Mouse (Mus musculus) hindbrain, embryonic 13.5 days (tissue): ENCODE measurements around the gene Klhdc10. TPM values are rescaled to one million over a fixed set of nuclear protein-coding genes. Genes with fewer than 3 reads are reported as not detected.

Experiments used
- ATAC-seq: fragments of 200-750 bp; cut with Nextera tagmentation; 2 replicates; pipeline ENCODE4 v1.8.0; 2017; ENCODE audit warnings: moderate TSS enrichment; ENCODE audit not compliant: low FRiP score
- H3K27ac ChIP-seq: fragments of 300-500 bp; sonication (generic); 2 replicates; pipeline ENCODE4 v1.5.1; 2015; ENCODE audit warnings: inconsistent platforms, mild to moderate bottlenecking, moderate library complexity
- H3K27me3 ChIP-seq: fragments of 300-500 bp; sonication (generic); 2 replicates; pipeline ENCODE4 v1.6.1; 2015; ENCODE audit warnings: mild to moderate bottlenecking, inconsistent platforms
- H3K36me3 ChIP-seq: fragments of 300-500 bp; sonication (generic); 2 replicates; pipeline ENCODE4 v1.6.1; 2015; ENCODE audit warnings: mild to moderate bottlenecking, inconsistent platforms
- H3K4me1 ChIP-seq: fragments of 300-500 bp; sonication (generic); replicated peaks from 2 replicates; pipeline ENCODE4 v1.6.1; 2015; ENCODE audit warnings: inconsistent platforms
- H3K4me2 ChIP-seq: fragments of 300-500 bp; sonication (generic); 2 replicates; pipeline ENCODE4 v1.6.1; 2015; ENCODE audit warnings: inconsistent platforms, mild to moderate bottlenecking, moderate library complexity
- H3K4me3 ChIP-seq: fragments of 300-500 bp; sonication (generic); 2 replicates; pipeline ENCODE4 v1.5.1; 2015; ENCODE audit warnings: mild to moderate bottlenecking, inconsistent platforms
- H3K9ac ChIP-seq: fragments of 300-500 bp; sonication (generic); 2 replicates; pipeline ENCODE4 v1.6.1; 2015; ENCODE audit warnings: mild to moderate bottlenecking, inconsistent platforms
- H3K9me3 ChIP-seq: fragments of 300-500 bp; sonication (generic); 2 replicates; pipeline ENCODE4 v1.6.1; 2016; ENCODE audit warnings: inconsistent platforms
- WGBS: fragments of 180-500 bp; shearing (Covaris S2); methylation state at CpG from one replicate; pipeline ENCODE4 v1.1.7; 2015; 5-methylcytosine and 5-hydroxymethylcytosine counted together
- polyA plus RNA-seq: library from polyadenylated mRNA; unstranded; fragments of >200 nt; fragmentation: Nextera tagmentation; extraction: Ambion mirVana; gene quantifications from 2 replicates; pipeline ENCODE4 v1.2.1, GENCODE M21; 2015

The Klhdc10 gene
- polyA plus RNA-seq, 1 experiment from 2014 or later, result 32.9 TPM

DNA sequence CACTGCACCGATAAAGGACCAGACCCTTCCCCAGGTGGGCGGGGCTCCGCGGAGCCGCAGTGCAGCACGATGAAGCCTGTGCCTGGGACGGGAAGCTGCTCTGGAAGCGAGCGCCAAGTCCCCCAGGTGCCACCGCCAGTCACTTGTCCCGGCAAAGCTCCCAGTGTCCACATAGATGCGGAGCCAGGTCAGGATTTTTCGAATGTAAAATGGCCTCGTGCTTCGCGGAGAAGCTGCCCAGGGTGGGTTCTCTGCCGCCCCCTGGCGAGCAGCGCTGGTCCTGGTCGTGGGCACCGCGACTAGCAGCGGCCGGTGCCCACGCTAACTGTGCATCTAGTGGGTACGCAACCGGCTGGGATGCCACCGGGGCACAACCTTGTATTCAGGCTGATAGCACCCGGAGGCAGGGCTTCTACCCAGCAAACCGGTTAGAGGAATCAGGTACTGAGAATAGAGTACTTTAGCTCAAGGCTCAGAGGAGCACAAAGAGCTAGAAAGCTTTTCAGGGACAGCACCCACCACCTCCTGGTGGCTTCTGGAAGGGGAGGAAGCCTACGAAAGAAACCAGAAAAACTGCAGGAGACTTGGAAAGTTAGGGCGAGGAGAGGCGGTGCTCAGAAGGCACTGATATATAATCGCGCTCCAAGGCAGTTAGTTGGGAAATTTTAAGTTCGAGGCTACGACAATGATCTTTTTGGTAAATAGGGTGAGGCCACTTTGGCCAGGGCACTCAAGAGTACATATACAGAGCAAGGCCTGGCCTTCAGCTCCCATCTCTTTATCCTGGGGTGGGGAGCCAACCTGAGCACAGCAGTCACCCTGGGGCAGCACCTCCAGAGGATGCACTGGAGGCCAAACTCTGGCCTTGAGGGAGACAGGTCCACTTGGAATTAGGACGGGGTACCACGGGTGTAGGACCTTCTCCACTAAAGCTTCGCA lies 58.4 kb downstream of the Klhdc10 start:
- peaks cover 38% of the 10 kb centered on the region for H3K4me1 ChIP-seq
- H3K27me3 ChIP-seq, result no peaks in the 10 kb centered on the region
- H3K4me2 ChIP-seq, result peak overlapping the region; percentile 63
- ATAC-seq, result peak; percentile 40
- peak overlapping the region; percentile 98 for H3K27ac ChIP-seq
- peak overlapping the region; percentile 75 for H3K9ac ChIP-seq
- H3K9me3 ChIP-seq, result no peaks in the 10 kb centered on the region
- H3K4me3 ChIP-seq, result peak overlapping the region; percentile 44
- WGBS, result 7% methylated on average over 40 of the region's 40 CpGs
- peaks cover 6% of the 10 kb centered on the region for H3K36me3 ChIP-seq

DNA sequence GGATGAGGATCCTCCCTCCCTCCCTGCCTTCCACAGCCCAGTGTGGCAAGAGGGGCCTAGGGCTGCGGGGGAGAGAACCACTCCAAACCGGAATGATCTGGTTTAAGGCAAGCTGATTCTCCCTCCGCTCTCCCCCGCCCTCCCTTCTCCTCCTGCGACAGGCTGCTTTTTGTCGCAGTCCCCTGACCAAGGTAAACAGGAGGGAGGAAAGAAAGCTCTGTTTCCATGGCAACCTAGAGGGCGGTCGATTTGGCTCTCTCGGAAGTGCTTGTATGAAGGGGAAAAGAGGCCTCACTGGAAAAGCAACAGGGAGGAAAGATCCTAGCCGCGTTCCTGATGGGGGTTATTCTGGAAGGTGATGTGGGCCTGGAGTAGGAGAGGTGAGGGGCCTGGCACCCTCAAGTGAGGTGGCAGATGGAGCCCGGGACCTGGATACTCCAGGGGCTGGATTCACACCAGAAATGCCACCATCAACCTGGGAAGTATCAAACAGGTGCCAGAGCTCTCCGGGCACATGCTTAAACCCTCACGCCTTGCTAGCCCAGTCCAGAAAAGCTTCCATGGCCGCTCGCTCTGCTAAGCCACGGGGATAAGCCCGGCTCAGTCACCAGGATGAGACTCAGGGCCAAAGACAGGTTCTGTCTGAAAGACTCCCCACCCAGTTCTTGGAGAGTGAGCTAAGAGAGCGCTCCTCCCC lies 59.2 kb downstream of the Klhdc10 start:
- 14% methylated on average over 19 of the region's 19 CpGs for WGBS
- Histone ChIP-seq H3K4me2 (peak overlapping the region; percentile 63), H3K4me3 (peak overlapping the region; percentile 5; the same call in 1 of the 2 replicates)

DNA sequence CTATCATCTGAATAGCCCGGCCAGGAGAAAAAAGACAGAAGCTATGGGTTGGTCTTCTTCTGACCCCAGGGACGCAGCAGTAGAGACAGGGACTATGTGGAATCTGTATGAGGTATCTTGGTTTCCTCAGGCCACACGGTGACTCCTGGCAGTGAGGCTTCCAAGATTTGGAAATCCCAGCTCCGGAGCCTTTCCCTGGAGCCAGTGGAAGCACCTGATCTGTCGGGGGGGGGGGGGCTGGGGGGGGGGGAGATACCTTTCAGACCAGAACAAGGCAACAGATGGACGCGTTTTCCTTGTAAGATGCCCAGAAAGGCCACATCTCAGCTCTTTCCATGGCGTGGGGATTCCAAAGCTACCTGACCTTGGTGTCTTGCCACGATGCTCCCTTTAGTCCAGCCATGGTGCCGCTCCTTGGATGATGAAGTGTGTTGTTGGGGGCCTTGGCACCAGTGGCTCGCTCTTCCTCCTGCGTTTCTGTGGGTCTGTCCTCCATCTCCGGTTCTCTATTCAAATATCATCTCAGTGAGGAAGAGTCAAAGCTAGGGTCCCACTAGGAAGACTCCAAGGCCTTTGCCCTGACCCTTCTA lies 60.2 kb downstream of the Klhdc10 start:
- Histone ChIP-seq H3K9me3 (no peaks in the 10 kb centered on the region), H3K27me3 (no peaks in the 10 kb centered on the region), H3K36me3 (no peaks in the 10 kb centered on the region), H3K9ac (0 out of 2 replicates have a peak overlapping the region, but pooled peaks have one; percentile 75), H3K27ac (peak overlapping the region; percentile 98), H3K4me2 (no peak overlapping the region), H3K4me3 (no peak overlapping the region), H3K4me1 (peaks cover 38% of the 10 kb centered on the region)
- WGBS, result 96% methylated on average over 11 of the region's 13 CpGs
- ATAC-seq, result no peak

More for the DNA sequence above, 59.2 kb downstream of the Klhdc10 start:
- ATAC-seq, result peak; percentile 94
- H3K36me3 ChIP-seq, result no peaks in the 10 kb centered on the region
- no peaks in the 10 kb centered on the region for H3K9me3 ChIP-seq
- peaks cover 38% of the 10 kb centered on the region for H3K4me1 ChIP-seq
- H3K27me3 ChIP-seq, result no peaks in the 10 kb centered on the region
- peak overlapping the region; percentile 98 for H3K27ac ChIP-seq
- H3K9ac ChIP-seq, result peak overlapping the region; percentile 75

DNA sequence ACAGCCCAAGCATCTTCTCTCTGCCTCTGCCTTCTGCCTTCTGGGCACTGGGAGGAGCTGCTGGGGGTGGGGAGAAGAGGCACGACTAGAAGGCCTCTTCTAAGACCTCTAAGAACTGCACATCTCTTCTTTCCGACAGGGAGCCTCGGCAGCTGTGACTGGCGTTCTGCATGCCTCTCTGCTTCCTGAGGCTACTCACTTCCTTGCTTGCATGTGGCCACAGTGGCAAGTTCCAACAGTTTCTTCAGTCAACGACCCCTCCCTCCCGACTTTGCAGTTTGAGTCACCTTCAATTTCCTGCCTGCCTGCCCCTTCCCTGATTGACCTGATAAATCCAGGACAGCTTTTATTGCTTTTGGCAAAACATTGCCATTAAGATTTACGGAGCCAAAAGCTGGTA lies 61.2 kb downstream of the Klhdc10 start:
- Histone ChIP-seq H3K4me2 (no peak overlapping the region), H3K4me1 (peaks cover 40% of the 10 kb centered on the region), H3K27ac (no peak overlapping the region), H3K9me3 (no peaks in the 10 kb centered on the region), H3K9ac (no peak overlapping the region), H3K27me3 (no peaks in the 10 kb centered on the region), H3K36me3 (no peaks in the 10 kb centered on the region), H3K4me3 (no peak overlapping the region)
- 46% methylated on average over 7 of the region's 7 CpGs for WGBS
- no peak for ATAC-seq

DNA sequence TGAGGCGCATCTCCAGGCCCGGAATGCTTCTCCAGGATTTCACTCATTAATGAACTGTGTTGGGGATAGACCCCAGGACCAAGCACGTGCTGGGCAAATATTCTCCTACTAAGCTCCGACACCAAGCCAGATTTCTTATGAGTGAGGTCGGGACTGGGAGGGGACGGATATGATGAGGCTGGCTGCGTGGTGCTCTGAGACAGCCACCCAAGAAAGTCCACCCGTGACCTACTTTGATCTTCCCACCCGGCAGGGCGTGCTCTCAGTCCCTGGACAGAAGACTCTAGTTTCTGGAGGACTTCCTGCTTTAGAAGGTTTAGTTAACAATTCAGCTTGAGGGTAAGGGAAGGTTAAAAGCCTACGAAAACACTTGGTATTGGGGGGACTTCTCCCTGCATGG lies 63.9 kb downstream of the Klhdc10 start:
- Histone ChIP-seq H3K27ac (no peak overlapping the region), H3K4me2 (no peak overlapping the region), H3K4me3 (no peak overlapping the region), H3K27me3 (no peaks in the 10 kb centered on the region), H3K4me1 (peaks cover 38% of the 10 kb centered on the region), H3K9ac (no peak overlapping the region), H3K9me3 (no peaks in the 10 kb centered on the region), H3K36me3 (no peaks in the 10 kb centered on the region)
- WGBS, result 87% methylated on average over 11 of the region's 11 CpGs
- ATAC-seq, result no peak

DNA sequence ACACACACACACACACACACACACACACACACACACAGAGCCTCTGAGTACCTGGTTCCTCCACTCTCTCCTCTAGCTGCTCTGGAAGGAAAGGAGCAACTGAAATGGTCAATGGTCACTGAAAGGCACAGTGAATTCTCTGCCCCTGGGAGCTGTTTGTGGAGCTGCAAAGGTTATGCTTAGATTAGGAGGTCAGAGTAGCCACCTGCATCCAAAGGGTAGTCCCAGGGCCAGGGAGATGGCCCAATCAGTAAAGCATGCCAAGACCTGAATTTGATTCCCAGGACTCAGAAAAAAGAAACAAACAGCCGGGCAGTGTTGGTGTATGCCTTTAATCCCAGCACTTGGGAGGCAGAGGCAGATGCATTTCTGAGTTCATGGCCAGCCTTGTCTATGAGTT lies 66.4 kb downstream of the Klhdc10 start:
- Histone ChIP-seq H3K27ac (no peak overlapping the region), H3K4me1 (peaks cover 19% of the 10 kb centered on the region)
- ATAC-seq, result no peak

DNA sequence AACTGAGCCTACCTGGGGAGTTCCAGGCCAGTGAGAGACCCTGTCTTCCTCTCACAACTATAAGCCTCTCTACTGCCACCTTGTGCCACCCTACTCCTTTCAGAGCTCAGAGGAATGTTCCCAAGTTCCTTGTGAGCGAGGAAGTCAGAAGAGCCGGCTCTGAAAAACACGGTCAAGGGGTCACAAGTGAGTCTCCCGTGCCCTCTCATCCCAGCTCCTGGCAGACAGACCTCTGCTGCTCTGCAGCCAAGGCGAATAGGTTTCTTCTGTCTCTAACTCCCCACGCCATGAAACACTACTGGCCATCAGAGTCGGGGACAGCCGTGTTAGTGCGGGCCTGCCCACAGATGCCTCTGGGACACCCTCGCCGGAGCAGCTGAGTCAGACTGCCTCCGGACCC lies 67.0 kb downstream of the Klhdc10 start:
- H3K27ac ChIP-seq, result peak overlapping the region; percentile 27; the same call in 1 of the 2 replicates
- no peak for ATAC-seq
- no peak overlapping the region for H3K4me2 ChIP-seq
- no peaks in the 10 kb centered on the region for H3K36me3 ChIP-seq
- no peak overlapping the region for H3K4me3 ChIP-seq
- 56% methylated on average over 12 of the region's 12 CpGs for WGBS
- H3K9ac ChIP-seq, result no peak overlapping the region
- no peaks in the 10 kb centered on the region for H3K27me3 ChIP-seq
- H3K4me1 ChIP-seq, result peaks cover 19% of the 10 kb centered on the region
- no peaks in the 10 kb centered on the region for H3K9me3 ChIP-seq

More for the DNA sequence above, 66.4 kb downstream of the Klhdc10 start:
- 97% methylated on average over 1 of the region's 1 CpGs for WGBS
- Histone ChIP-seq H3K9ac (no peak overlapping the region), H3K9me3 (no peaks in the 10 kb centered on the region), H3K27me3 (no peaks in the 10 kb centered on the region), H3K4me3 (no peak overlapping the region), H3K4me2 (no peak overlapping the region), H3K36me3 (no peaks in the 10 kb centered on the region)

DNA sequence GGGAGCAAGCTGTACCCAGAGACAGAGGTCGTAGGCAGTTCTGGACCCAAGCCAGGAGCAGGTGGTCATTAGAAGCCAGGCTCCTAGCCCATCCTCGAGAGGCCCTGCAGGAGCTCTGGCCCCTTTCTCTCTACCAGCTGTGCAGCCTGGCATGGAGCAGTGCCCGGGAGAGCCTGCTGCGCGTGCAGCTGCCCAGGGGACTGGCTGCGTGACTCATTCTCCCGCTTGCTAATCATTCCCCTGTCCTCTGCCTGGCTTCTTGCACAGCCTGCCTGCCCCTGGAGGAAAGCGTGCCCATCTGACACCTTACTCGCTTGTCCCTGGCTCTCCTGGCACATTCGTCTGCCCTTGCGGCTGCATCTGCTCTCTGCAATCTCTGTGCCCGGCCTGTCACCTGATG lies 67.7 kb downstream of the Klhdc10 start:
- no peak overlapping the region for H3K4me2 ChIP-seq
- 0 out of 2 replicates have a peak overlapping the region, but pooled peaks have one; percentile 19 for H3K9ac ChIP-seq
- peak; percentile 67 for ATAC-seq
- H3K27ac ChIP-seq, result peak overlapping the region; percentile 27; the same call in 1 of the 2 replicates
- no peak overlapping the region for H3K4me3 ChIP-seq
- WGBS, result 61% methylated on average over 12 of the region's 12 CpGs
- no peaks in the 10 kb centered on the region for H3K36me3 ChIP-seq
- no peaks in the 10 kb centered on the region for H3K9me3 ChIP-seq
- no peaks in the 10 kb centered on the region for H3K27me3 ChIP-seq
- H3K4me1 ChIP-seq, result peaks cover 19% of the 10 kb centered on the region

DNA sequence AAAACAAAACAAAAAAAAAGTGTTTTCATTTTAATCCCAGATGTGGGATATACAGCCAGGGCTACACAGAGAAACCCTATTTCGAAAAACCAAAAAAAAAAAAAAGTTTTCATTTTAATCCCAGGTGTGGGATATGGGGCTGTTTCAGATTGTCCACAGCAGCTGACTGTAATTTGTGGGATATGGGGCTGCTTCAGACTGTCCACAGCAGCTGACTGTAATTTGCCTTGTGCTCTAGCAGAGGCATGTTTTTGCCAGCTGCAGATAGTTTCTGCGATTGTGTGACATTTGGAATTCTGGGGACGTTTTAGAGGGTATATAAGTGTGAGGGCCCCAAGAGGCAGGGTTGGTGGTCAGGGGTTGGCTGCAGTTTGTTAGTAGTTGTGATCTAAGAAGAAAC lies 70.0 kb downstream of the Klhdc10 start:
- Histone ChIP-seq H3K27ac (no peak overlapping the region), H3K4me1 (peaks cover 19% of the 10 kb centered on the region), H3K9ac (no peak overlapping the region), H3K4me2 (no peak overlapping the region), H3K4me3 (no peak overlapping the region), H3K9me3 (no peaks in the 10 kb centered on the region), H3K36me3 (0 out of 2 replicates have a peak, but pooled peaks cover 3% of the 10 kb centered on the region), H3K27me3 (no peaks in the 10 kb centered on the region)
- ATAC-seq, result no peak
- WGBS, result 82% methylated on average over 3 of the region's 3 CpGs

DNA sequence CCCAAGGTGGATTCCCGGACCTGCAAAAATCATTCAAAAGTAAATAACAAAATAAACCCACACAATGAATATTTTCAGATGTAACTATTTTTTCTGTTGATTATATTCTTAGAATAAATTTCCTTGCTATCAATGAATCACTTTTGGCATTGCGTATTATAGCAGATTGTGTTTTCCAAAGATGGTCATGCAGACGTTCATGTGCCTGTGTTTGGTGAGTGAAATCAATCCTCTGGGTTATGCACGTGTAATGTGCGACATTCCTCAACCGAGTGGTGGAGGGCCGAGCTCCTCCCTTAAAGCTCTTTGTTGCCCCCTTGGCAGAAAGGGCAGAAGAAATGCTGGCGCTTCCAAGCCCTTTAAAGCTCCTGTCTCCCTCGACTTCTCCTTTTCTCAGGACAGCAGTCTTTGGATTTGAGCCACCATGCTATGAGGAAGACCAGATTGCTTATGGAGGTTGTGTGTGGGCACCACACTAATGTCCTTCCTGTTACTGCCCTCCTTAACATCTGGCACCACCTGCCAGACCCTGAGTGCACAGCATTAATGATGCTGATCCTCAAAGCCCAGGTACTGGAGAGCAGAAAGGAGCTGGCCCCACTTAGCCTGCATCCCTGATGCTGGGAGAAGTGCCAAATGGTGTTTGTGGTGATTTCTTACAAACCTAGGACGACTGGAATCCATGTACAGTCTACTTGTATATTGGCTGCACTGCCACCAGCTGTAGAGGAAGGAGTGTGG lies 74.5 kb downstream of the Klhdc10 start:
- H3K36me3 ChIP-seq, result peaks cover 30% of the 10 kb centered on the region
- H3K4me3 ChIP-seq, result no peak overlapping the region
- no peaks in the 10 kb centered on the region for H3K9me3 ChIP-seq
- no peak overlapping the region for H3K9ac ChIP-seq
- H3K27ac ChIP-seq, result no peak overlapping the region
- H3K4me1 ChIP-seq, result peaks cover 9% of the 10 kb centered on the region; the same call in 1 of the 2 replicates
- H3K27me3 ChIP-seq, result no peaks in the 10 kb centered on the region
- ATAC-seq, result no peak
- 75% methylated on average over 10 of the region's 10 CpGs for WGBS
- no peak overlapping the region for H3K4me2 ChIP-seq

DNA sequence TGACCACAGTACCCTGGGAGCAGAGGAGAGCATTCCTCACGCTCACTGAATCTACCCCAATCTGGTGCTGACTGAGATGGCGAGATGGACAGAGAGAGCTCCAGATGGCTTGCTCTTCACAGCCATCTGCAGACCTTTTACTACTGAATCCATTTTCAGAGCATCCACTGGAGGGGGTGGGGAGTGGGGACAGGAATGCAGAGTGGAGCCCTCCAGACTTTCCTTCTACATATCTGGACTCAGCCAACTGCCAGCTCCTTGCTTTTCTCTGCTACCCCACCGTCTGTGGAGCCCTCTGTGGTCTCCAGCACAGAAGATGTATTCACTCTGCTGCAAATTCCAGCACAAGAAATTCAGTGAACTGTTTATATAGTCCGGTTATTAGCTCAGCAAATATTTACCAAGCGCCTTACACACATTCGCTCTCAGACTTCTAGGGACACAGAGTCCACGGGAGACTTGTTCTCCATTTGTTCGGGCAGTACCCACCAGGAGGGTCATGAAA lies 75.6 kb downstream of the Klhdc10 start:
- H3K36me3 ChIP-seq, result peaks cover 30% of the 10 kb centered on the region
- no peak for ATAC-seq
- 80% methylated on average over 8 of the region's 8 CpGs for WGBS
- H3K27me3 ChIP-seq, result no peaks in the 10 kb centered on the region
- peaks cover 9% of the 10 kb centered on the region; the same call in 1 of the 2 replicates for H3K4me1 ChIP-seq
- no peaks in the 10 kb centered on the region for H3K9me3 ChIP-seq
- H3K4me3 ChIP-seq, result no peak overlapping the region
- H3K27ac ChIP-seq, result no peak overlapping the region
- H3K9ac ChIP-seq, result no peak overlapping the region
- no peak overlapping the region for H3K4me2 ChIP-seq
